Mouse (Mus musculus) embryonic fibroblast, embryonic 13.5 days (primary cell): Measurements from ENCODE around the gene Scfd2.

ENCODE experiments used
- CTCF ChIP-seq: IDR thresholded peaks from 2 replicates; pipeline ENCODE4 v1.5.1; 2011; ENCODE audit warnings: mild to moderate bottlenecking, control low read depth, low read length, moderate library complexity, borderline replicate concordance; ENCODE audit not compliant: insufficient read depth
- POLR2A ChIP-seq: IDR thresholded peaks from 2 replicates; pipeline ENCODE4 v1.6.1; 2011; ENCODE audit warnings: low read depth, mild to moderate bottlenecking, control low read depth, low read length, moderate library complexity

DNA sequence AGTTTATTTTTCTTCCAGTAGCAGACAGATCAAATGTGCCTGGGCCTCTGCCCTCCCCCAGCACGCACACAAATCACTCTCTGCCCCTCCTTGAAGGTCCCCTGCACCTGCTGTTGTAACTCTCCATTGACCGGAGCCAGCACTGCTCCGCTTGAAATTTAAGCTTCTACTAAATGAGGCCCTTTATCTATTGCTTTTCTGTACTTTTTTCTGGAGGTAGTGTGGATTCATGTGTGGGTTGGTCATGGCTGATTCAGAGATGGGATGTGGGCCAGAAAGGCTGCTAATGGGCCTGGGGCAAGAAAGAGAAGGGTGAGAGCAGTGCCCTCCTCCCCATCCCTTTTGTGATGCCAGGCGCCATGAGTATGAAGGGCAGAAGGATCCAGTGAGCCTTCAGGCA lies 285.1 kb downstream of the Scfd2 start:
- TF ChIP-seq POLR2A = no peak
- no peak for TF ChIP-seq CTCF
